Mouse (Mus musculus): Measurements from ENCODE around the gene Mta3.

Mta3 gene

DNA sequence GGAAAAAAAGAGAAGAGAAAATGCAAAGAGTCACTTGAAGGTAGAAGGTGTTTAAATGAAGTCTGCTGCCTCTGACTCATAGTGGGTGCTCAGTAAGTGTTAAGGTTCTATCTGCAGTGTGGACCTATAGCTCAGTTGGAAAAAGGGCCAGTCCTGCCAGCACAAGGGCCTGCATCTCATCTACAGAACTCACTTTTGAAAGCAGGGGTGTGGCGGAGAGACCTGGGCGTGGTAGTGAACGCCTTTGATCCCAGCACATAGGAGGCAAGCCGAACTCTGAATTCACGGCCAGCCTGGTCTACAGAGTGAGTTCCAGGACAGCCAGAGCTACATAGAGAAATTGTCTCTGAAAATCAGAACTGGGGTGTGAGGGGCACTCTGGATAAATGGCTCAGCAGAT lies 104.3 kb downstream of the Mta3 start:
- no peak for DNase-seq (ENCODE audit: low read depth)

DNA sequence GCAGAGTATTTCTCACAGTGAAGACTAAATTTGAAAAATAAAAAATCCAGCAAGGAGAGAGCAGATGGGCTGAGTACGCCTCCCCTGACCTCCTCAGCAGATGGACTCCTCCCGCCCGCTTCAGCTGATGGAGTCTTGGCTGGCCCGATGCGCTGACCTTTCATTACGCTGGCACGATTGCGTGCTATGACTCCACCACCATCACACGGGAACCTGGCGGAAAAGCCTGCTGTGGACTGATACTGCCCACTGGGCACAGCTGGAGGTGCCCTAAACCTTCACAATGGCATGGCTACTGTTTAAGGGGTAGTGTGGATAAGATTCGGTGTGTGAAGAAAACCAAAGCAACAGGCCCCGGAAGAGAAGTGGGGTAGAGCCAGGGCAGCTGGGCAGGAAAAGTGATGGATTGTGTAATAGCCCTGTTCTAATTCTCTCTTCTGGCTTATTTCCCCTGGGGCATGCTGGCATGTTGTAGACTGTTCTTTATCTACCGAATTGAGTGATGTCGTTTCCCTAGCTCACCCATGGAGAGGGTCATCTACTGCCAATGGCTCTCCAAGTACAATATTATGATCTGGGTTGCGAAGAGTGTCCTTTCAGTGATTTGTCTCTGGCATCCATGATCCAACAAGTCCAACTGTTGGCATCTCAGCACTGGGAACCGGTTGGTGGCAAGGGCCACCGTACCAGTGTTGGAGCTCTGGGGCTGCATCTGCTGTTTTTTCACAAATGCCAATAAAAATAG lies 106.4 kb downstream of the Mta3 start:
- peak; percentile 30 for DNase-seq (ENCODE audit: low read depth)

DNA sequence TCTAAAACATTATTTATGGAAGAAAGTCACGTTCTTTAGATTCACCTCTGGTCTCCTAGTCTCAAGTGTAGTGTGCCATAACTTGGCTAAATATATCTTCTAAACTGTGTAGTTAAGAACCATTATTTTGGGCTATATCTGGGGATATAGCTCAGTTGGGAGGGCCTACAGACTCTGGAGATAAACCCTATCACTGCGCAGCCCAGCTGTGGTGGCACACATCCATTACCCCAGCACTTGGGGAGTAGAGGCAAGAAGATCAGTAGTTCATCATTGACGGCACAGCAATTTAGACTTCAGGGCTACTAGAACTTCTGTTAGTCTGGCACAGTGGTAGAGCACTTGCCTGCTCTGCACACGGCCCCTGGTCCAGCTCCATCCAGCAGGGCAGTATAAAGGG lies 107.1 kb downstream of the Mta3 start:
- no peak for DNase-seq (ENCODE audit: low read depth)

DNA sequence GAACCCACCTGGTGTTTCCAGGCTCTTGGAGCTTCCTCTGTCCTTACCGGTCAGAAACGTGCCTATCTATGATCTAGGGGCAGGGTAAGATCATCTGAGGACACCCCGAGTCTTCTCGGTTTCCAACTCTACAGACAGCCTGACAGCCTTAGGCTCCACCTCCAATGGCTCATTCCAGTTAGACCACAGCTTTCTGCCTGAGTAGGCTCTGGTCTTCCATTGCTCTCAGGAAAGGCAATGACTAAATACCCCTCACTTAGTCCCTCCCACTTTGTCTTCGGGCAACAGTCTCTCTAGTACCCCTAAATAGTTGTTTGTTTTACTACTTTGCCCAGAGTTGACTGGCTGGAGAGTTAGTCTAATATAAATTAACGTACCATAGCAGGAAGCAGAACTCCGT lies 111.0 kb downstream of the Mta3 start:
- DNase-seq (ENCODE audit: low read depth), result no peak

DNA sequence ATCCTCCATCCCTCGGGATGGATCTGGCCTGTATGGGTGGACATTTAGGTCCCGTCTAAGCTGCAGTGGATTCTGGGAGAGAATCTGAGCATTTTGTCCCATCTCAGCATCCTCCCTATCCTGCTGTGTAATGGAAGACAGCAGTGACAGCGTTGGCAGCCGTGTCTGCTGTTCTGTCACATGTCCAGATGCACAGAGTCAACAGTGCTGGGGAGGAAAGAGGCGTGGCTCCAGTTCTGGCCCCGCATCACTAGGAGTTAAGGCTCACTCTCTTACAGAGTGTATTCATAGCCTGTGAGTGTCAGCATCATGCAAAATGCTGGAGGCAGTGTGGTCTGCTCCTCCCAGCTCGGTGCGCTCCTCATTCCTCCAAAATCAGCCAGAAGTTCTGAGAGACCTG lies 113.5 kb downstream of the Mta3 start:
- DNase-seq (ENCODE audit: low read depth), result peak; percentile 27

DNA sequence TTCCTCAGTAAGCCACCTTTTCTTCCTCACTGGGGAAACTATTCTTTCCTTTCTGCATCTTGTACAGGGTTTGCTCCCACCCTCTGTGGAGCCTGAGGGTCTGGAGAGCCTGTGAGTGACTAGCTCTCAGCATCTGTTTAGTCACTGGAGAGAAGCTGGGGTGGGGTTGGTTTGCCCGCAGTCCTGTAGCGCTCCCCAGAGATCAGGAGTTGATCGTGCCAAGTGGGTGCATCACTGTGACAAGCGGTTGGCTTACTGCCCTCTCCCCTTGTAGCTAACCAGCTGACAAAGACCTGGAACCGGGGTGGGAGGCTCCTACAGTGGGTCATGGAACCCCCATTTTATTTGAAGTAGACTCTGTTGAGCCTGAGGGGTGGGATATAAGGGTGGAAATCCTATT lies 114.7 kb downstream of the Mta3 start:
- DNase-seq (ENCODE audit: low read depth), result no peak

DNA sequence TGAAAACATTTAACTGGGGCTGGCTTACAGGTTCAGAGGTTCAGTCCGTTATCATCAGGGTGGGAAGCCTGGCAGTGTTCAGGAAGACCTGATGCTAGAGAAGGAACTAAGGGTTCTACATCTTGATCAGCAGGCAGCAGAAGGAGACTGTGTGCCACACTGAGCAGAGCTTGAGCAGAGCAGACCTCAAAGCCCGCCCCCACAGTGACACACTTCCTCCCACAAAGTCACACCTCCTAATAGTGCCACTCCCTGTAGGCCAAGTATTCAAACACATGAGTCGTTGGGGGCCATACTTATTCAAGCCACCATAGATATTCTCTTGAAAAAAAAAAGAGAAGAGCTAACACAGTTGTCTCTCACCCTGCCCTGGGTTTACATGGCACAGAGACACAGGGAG lies 115.9 kb downstream of the Mta3 start:
- DNase-seq (ENCODE audit: low read depth), result no peak

GRCm38 (mm10) chr17:83823835-83824234 lies 117.9 kb downstream of the Mta3 start:
- no peak for DNase-seq (ENCODE audit: low read depth)

- no peak for DNase-seq (ENCODE audit: low read depth)
Observed at GRCm38 (mm10) chr17:83829356-83829755, 123.4 kb downstream of the Mta3 start.

GRCm38 (mm10) chr17:83830616-83831292 lies 124.8 kb downstream of the Mta3 start:
- DNase-seq (ENCODE audit: low read depth), result peak; percentile 54

- DNase-seq (ENCODE audit: low read depth), result no peak
Observed at GRCm38 (mm10) chr17:83834120-83834519, 128.2 kb downstream of the Mta3 start.

DNA sequence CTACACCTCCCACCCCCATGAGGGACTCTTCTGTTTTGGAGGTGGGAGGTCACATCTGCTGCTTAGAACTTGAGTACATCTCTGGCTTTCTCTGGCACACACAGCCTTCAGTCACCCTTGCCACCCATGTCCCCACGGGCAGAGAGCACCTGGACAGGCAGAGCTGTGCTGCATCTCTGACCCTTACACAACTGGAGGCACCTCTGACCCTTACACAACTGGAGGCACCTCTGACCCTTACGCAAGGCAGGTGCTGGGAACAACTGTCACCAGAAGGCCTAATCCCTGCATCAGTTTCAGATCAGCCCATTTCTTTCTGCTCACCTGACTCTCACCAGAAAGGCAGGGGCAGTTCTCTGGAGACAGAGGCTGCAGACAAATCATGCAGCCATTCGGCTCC lies 130.1 kb downstream of the Mta3 start:
- no peak for DNase-seq (ENCODE audit: low read depth)

DNA sequence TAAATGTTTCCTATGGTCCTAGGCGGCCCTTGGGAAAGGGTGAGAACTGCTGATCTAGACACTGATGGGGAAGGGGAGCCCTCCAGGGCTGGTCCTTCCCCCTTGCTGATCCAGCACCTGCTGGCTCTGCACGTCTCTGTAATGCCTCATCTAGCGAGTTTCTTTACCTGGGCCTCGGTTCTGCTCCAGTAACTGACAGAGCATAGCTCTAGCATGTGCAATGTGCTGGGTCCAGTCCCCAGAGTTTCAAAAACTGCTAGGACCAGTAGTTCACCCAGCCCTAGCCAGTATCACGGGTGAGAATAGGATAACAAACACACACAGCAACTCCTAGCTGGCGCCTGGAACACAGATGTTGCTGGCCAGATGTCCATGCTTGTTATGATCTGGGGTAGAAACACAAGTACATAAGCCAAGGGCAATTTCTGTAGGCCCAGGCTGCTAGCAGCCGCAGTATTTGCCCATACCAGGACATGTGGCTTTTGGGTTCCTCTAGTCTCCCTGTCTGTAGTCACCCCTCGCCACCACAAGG lies 131.8 kb downstream of the Mta3 start:
- DNase-seq (ENCODE audit: low read depth), result no peak

- DNase-seq (ENCODE audit: low read depth), result no peak
Observed at GRCm38 (mm10) chr17:83839132-83839531, 133.2 kb downstream of the Mta3 start.

GRCm38 (mm10) chr17:83841011-83841410 lies 135.0 kb downstream of the Mta3 start:
- no peak for DNase-seq (ENCODE audit: low read depth)

DNA sequence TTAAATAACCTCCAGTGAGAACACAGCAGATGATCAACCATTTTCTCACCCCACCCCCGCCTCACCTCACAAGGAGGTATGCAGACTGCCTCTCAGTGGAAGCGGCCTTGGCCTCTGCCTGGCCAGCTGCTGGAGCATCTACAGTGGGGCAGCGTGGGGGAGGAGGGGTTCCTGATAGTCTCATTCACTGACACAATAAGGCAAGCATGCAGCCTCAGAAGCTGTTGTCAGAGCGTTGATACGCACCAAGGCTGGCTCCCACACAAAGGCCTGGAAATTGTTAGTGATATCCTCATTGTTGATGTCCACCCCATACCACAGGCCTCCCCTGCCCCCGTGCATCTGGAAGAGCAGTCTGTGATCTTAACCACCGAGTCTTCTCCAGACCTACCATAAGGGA lies 137.8 kb downstream of the Mta3 start:
- no peak for DNase-seq (ENCODE audit: low read depth)

DNA sequence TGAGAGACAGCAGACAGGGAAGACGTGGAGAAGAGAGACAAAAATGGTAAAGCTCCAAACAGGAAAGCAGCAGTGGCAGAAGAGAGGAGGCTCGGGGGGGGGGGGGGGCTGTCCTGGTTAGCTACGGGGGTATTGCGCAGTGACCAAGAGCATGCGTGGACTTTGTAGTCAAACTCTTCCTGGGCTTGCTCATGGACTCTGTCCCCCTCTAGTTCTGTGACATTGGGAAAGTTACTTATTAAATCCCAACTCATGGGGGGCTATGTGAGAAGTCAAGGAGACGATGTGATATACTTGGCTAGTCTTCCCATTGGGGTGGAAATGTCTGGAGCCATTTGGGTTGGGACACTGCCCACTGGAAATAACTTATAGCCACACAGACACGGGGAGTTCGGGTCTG lies 139.6 kb downstream of the Mta3 start:
- DNase-seq (ENCODE audit: low read depth), result no peak

DNA sequence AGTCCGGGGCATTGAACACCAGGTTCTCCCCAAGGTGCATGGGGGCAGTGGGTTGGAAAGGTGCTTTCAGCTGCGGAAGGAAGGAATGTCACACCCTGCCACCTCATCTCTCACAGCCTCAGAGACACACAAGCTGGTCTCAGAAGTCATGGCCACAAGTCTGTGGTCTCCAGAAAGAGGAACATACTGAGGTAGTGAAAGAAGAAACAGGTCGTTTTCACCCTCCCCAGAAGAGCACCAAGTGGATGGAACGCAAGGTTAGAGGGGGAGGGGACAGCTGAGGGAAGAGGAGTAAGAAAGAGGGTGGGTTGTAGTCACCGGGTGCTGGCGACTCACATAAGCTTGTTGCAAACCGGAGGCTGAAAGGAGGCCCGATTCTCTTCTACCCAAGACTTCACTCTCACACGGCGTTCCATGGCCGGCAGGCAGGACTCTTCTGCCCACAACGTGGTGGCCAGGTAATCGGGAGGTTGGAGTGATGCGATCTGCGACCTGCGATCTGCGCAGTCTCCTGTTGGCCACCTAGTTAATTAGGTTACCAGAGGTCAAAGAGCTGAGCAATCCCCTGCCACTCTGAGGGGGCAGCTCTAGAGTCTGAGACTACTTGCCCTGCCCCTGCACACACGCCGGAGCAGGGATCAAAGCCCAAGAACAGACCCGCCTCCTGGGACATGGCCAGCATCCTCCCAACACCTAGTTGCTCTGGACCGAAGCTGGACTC lies 140.5 kb downstream of the Mta3 start:
- DNase-seq (ENCODE audit: low read depth), result no peak

- DNase-seq (ENCODE audit: low read depth), result no peak
Observed at GRCm38 (mm10) chr17:83847100-83847499, 141.1 kb downstream of the Mta3 start.

DNA sequence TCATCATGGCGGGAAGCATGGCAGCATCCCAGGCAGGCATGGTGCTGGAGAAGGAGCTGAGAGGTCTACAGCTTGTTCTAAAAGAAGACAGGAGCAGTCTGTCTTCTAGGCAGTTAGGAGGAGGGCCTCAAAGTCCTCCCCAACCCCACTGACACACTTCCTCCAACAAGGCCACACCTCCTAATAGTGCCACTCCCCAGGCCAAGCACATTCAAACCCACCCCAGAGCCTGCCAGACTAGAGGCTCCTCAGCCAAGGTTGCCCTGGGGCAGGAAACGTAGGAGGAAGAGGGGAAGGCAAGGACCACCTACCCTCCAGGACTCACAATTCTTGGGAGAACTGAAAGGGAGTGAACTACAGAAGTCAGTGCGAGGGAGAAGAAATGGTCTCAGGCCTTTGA lies 141.9 kb downstream of the Mta3 start, which contains the start of gene Haao:
Gene Haao, minus strand, starts transcription at position 149 of the 400 bp plus-strand sequence.
- no peak for DNase-seq (ENCODE audit: low read depth)

DNA sequence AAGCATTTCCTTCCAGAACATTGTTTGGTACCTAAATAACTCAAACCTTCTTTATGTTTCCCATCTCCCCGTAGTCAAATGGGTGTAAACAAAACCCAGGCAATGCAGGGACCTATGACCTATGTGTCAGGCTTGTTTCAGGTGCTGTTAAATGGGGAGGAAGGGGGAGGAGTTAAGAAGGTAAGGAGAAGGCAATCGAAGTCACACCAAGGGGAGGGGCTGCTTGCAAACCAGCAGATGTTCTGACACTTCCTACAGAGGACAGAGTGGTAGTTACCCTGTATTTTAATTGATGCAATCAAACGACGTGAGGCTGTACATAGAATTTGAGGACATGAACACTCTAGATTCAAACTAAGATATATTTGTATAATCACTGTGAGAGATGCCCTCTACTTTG lies 142.5 kb downstream of the Mta3 start:
- no peak for DNase-seq (ENCODE audit: low read depth)

GRCm38 (mm10) chr17:83849081-83849675 lies 143.2 kb downstream of the Mta3 start:
- no peak for DNase-seq (ENCODE audit: low read depth)

Data from NIH3T3 (cell line).